Mouse (Mus musculus): Measurements from ENCODE around the gene Wdr95.

The Wdr95 gene

DNA sequence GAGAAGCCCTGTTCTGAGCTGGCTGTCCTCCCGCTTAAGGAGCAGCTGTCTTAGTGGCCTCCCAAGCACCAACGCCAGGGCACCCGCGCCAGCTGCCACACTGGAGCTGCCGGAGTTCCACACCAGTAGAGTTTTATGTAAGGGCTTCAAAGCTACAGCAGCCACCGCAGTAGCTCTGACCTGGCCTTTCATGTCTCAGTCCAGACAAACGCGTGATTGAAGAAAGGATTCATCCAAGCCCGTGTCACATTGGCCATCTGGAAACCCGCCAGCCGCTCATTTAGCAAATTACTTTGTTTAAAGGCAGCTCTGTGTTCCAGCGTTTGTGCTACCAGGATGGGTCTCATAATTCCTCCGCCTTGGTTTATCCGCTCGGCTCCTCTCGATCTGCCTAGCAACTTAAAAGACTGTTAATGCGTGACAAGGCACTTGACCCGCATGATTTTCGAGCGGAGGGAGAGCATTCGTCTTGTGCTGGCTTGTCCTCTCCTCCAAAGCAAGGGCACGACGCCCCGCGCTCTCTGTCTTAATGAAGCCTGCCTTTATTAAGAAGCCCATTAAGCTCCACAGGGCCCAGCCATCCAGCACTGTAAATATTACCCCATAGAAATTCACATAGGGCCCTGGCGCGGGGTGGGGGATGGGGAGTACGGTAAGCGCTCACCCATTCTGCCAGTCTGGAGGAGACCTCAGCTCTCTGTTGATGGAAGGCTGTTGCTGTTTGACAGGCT lies at the start of gene Wdr95:
Wdr95 (plus strand) TSS at position 681 of the 731 bp plus-strand sequence.
- DNase-seq (ENCODE audit: low spot score), result no peak

DNA sequence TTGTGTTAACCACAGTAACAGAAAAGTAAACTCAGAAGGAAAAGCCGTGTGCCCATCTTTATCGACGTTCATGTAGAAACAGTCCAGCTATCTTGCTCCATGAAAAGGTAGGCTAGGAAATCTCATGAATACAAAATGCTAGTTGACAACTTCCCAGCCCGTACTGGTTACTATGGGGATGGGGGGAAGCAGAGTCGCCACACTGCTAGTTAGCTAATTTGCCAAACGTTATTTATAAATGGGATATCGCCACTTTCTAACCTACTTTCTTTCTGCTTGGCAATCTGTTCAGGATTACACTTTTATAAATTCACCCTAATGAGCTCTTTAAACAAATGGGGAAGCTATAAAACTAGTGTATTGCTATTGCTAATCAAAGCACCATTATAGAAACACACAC lies 46.6 kb upstream of the Wdr95 start:
- DNase-seq (ENCODE audit: low spot score), result no peak

DNA sequence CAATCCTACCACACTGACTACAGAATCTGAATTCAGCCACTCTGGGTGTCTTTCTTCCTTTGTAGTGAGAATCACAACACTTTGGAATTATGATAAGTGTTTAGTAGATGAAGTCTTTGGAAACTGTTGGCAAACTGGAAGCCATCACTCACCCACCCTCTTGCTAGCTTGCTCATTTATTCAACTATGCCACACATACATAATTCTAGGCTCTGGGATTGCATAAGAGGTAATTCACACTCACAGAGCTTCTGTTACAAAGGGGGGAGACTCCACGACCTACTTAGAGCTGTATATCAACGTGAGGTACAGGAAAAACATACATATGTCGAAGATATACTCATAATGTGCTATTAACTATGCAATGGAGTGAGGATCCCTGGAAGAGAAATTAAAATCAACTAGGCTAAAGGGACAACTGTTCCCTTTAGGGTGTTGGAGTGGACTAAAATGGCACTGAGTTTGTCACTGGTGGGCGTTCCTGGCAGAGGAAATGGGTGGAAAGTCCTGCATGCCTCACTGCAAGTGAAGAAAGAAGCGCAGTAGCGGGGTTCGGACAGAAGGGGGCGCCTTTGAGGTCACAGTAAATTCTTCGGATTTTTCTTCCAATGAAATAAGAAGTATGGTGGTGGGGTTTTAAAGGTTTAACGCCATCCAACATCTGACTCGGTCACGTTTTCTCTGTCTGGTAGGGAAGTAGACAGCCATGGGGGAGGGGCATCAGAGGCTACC lies 45.0 kb upstream of the Wdr95 start:
- no peak for DNase-seq (ENCODE audit: low spot score)

DNA sequence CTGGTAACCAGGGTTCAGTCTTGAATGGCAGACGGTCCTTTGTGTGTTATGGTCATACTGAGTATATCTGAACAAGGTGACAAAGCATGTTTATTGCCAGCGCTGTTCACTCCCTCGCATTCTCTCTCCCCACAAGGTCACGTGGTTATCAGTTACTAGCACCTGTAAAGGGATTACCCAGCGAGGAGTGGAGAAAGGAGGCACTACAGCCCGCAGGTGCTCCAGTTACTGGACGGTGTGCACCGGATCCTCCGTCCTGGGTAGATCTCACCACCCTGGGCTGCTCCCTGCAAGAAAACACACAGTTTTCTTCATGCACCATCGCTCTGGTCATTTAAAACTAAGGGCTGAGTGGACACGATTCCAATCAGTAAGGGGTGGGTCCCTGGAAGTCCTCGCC lies 44.2 kb upstream of the Wdr95 start:
- no peak for DNase-seq (ENCODE audit: low spot score)

DNA sequence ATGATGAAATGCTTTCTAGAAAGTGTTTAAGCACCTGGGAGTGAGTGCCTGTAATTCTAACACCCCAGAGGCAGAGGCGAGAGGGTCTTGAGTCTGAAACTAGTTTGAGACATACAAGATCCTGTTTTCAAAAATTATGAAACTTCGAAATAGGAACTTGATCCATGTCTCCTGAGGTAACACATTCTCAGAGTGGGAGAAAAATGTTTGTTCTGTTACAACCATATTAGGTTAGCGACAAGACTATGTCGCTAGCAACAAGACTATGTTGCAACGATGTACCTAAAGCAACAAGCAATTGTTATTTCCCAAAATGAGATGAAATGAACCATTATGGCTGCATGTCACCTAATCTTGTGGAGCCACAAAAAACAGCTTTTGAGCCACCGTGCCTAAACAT lies 43.0 kb upstream of the Wdr95 start:
- no peak for DNase-seq (ENCODE audit: low spot score)

DNA sequence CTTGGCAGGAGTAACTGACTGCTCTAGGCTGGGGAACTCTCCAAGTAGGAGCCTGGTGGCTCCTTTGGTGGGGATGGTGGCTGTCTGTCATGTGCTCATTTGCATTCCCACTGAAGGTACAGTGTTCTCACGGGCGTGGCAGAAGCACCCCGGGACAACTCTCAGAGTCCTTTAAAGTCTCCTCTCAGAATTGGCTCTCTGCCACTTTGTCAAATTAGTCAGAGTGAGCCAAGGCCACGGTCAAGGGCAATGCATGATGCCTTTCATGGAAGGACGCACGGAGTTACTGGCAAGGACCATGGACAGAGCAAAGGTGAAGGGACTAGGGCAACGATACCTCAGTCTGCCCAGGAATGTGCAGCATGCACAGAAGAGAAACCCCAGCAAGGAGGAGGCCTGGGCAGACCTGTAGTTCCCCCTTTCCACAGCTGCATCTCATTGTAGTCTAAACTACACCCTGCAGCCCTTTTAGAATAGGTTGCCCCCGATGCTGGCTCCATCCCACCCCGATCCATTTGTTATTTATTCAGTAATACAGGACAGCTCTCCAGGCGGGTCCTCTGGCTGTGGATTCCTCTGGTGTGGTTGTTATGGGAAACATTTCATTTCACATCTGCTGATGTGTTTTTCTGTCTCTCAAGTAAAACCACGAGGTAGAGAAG lies 40.0 kb upstream of the Wdr95 start:
- DNase-seq (ENCODE audit: low spot score), result no peak

DNA sequence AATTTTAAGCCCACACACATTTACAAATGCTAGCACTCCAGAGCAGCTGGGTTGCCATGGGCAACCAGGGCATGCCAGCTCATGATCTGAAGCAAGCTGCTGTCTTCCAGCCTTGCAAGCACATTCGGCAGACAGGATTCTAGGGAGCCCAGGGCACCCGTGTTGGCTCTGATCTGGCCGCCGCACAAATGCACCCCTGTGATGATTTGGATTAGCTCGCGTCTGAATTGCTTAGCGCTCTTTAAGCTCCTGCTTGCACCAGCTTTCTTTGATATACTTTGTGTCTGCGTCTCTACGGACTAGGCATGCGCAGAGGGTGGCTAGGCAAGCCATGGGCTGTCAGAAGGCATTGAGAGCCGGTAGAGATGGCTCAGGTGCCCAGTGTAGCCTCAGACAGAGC lies 39.3 kb upstream of the Wdr95 start:
- no peak for DNase-seq (ENCODE audit: low spot score)

DNA sequence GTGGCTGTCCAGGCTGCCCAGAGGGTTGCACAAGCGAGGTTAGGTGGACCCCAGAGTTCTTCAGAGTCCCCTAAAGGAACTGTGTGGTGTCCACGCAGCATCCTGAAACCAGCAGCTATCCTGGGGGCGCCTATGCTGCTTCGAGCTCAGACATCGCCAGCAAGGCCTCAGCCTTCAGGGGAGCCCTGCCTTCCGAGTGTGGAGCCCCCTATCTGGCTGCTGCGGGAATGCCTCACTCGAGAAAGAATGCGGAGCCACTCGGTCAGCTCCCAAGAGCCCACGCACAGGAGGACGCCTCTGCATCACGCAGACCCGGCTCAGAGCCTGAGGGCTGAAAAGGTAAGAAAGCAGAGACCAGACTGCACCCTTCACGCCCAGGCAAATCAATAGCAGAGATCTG lies 38.2 kb upstream of the Wdr95 start:
- DNase-seq (ENCODE audit: low spot score), result no peak

DNA sequence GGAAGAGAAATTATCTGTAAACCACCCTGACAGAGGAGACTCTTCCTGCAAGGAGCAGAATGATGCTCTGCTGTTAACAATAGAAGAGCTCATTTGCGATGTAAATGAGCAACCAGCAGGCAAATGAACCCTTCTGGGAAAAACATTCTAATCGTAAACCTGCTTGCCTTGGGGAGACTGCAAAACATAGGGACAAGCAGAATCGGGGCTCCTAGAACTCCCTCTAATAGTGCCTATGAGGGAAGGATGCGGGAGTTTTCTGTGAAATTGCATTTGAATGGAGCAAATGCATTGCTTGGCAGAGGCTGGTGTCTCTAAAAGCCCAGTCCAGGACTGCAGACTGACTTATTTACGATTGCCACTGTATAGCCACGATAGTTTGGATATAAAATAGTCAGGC lies 32.8 kb upstream of the Wdr95 start:
- DNase-seq (ENCODE audit: low spot score), result no peak

DNA sequence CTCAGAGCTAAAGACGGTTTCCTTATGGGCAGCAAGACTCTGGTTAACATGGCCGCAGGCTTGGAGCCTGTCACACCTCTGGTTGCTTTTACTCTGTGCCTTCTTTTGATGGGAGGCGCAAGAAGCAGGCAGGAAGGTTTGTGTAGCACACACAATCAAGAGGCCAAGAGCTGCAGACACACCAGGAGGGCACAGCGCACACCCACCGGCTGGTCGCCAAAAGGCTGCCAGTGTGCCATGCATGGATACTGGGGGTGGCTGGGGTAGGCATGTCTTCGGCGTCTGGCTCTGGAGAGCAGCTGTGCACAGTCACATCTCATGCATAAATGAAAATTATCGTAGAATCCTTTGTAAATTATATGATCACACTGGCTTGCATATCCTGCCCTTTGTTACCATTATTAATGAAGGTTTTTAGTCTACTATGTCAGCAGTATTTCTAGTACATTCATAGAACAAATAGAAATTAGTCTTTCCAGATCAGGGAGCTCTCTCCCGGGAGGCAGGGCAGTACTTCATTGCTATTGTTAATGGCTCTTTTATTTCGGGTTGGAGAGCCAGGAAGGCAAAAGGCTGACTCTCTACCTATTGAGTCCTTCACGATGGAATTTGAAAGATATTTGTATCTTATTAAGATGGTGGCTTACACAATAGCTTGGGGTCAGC lies 31.9 kb upstream of the Wdr95 start:
- no peak for DNase-seq (ENCODE audit: low spot score)

DNA sequence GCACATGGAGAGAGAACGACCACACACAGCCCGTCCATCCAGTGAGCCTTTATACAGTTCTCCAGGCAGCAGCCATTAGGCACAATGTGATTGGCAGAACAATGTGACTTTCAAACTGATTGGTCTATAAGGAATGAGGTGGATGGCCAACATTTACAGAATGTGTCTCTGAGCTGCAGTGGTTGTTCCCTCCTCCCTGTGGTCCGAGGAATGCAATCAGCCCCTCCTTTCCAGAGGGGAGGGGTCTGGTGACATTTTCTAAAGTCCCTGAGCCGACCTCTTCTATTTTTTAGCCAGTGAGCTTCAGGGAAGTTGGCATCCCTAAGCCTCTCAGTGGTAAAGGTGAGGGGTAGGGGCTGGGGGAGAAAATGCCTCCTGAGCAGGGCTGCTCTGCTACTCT lies 28.5 kb upstream of the Wdr95 start:
- DNase-seq (ENCODE audit: low spot score), result no peak

DNA sequence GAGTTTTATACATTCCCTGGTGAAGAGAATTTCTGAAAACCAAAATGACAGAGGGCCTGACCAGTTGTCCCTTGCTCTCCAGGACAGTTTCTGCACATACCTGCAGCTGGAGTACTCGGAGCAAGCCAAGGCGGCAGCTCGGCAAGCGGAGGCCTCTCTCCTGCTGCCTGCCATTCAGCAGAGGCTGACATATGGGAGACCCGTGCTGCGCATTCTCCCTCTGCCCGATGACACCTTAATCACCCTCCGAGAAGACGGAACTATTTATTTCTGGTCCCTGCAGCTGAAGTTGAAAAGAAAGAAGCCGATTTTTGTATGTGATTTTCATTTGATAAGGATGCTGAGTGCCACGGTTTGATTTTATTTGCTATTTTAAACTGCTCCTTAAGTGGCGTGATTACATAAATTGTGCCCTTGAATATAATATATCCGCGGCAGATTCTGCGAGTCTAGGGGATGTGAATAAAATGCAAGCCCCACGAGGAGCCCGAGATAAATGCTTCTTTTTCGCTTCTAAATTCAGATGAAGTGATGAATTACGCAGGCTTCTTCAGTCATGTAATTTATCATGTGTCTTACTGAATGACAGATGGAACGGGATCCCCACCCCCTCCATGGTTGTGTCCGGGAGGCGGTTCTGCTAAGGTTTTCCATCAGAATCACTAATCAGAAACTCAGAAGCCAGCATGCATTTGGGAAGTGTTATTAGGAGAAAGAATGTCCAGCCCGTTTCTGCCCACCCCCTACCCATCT lies 24.9 kb upstream of the Wdr95 start:
- no peak for DNase-seq (ENCODE audit: low spot score)

DNA sequence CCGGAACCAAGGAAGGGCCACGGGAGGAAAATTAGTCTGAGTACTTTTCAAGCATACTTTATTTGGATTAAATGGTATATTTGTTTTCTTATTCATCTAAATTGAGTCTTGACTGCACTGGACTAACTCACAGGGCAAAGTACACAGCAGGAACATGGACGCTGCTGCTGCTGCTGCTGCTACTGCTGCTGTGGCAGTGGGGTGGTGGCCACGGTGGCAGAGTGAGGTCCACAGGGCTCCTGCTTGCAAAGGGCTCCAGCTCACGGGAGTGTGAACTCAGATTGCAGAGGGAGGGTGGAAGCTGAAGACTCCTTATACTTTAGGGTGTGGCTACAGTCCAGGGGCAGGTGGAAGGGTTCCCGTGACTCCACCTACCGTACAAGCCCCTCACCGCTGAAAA lies 23.5 kb upstream of the Wdr95 start:
- DNase-seq (ENCODE audit: low spot score), result no peak

DNA sequence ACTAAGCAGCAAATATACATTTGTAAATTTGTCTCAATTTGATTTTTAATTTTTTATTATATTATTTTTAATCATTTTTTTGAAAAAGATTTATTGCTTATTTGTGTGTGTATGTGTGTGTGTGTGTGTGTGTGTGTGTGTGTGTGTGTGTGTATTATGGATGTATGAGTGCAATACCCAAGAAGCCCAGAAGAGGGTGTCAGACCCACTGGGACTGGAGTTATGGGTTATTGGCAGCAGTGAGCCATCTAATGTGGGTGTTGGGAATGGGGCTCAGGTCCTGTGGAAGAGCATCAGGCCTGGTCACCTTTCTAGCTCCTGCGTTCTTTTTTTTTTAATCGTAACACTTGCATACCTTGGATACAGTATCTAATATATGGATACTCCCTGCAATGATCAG lies 22.4 kb upstream of the Wdr95 start:
- no peak for DNase-seq (ENCODE audit: low spot score)

DNA sequence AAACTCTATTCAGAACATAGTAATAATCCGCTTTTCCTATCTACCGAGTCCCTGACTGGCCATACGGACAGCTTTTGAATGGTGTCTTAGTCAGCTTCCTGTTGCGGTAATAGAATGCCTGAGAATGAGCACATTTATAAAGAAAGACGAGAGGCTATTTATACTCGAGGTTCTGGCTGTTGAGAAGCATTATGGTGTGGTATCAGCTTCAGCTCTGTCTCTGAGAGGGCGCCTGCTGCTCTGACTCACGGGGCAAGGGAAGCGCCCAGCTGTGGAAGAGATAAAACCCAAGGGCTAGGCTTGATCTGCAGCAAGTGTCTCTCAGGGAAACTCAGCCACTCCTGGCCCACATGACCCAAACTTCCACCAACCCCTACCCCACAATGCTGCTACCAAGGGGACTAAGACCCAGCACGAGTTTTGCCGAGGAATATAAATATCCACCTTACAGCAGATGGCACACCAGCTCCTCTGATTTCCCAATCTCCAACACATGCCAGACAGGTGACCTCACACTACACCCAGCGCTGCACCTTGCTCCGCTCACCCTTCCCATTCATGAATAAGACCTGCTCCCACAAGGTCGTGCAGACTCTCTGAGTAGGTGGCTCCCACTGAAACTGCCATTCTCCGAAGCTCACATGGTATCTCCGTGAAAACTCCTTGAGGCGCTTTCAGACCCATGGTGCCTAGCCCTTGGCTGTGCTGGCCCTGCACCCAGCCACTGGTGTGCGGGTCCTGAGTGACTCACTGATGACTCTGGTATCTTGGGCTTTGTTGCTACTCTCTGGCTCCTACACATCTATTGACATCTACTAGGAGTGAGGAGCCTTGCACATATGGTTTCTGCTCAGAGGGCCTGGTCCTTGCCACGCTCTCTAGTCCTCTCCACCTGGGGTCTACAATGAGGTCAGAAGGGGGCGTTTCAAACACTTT lies 20.1 kb upstream of the Wdr95 start:
- DNase-seq (ENCODE audit: low spot score), result no peak

DNA sequence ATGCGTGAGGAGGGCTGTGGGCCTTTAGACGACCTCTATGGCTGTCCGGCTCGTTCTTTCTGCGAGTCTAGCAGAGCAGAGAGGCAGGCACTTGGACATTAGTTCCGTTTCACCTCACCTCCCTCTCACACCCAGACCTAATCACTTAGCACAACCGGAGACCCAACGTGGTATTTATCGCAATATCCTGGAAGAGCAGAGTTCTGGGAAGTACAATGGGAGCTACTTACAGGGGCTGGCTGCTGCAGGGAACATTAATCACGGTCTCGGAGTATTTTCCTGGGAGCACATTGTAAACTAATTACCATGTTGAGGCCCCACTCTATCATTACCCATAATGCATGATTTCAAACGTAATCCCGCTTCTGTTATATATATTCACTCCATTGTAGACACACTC lies 18.2 kb upstream of the Wdr95 start:
- DNase-seq (ENCODE audit: low spot score), result no peak

DNA sequence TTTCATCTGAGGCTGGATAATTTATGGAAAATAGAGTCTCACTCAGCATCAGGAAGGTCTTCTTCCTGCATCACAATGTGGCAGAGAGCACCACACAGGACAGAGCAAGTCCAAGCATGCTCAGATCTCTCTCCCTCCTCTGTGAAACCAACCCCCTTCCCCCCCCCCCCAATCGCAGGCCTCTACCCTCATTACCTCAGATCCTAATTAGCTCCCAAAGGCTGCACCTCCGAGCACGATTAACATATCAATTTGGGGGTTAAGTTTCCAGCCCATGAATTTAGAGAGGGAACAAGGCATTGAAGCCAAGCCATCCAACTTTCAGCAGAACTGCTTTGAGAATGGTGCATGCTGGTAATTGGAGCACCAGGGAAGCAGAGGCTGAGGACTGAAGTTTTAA lies 15.8 kb upstream of the Wdr95 start:
- no peak for DNase-seq (ENCODE audit: low spot score)

DNA sequence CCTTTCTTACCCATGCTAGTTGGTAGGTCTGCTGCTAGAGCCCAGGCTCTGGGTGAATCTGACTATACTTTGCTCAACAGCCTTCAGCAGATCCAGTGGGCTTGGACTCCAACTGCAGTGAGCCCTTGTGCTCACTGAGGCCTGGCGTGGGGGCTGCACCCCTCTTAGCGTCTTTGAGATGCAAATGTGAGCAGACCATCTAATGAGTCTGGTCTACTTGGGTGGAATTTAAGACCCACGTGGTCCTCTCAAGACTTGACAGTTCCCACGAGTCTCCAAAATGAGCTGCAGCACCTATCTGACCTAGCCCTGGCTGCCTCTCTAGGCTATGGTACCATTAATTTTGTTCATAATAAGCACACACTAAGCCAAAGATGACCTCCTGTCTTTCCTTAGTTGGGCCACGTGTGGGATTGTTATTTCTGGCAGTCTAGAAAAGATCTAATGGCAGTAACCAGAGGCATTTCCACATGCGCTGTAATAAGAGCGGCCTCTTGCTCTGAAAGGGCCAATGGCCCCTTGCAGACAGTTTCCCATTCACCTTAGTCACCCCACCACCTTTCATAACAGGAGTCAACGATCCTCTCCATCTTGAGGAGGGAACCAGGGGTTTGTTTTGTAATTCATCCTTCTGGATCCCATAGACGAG lies 14.9 kb upstream of the Wdr95 start:
- no peak for DNase-seq (ENCODE audit: low spot score)

DNA sequence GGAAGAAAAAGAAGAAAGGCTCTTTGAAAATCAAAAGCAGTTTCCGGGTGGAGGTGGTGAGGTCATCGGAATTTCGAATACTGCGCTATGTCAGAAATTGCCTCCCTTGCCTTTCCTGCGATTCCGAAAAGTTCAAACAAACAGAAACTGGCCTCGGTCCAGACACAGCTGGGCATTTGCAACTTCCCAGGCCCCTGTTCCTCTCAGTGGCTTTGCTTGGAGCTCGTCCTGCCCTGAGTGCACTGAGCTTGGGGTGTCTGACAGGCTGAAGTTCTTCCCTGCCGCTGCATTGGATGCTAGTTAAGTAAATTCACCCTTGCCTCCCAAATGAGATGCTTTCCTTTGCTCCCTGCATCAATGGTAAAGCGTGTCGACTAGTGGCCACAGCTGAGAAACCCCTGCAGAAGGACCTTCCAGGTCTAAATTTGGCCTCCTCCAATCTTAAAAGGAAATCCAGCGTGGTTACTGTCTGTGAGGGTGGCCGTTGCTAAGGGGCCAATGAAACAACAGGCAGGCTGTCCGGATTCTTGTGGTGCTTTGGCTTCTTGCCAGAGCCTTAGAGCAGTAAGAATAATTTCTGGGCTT lies 14.3 kb upstream of the Wdr95 start:
- no peak for DNase-seq (ENCODE audit: low spot score)

DNA sequence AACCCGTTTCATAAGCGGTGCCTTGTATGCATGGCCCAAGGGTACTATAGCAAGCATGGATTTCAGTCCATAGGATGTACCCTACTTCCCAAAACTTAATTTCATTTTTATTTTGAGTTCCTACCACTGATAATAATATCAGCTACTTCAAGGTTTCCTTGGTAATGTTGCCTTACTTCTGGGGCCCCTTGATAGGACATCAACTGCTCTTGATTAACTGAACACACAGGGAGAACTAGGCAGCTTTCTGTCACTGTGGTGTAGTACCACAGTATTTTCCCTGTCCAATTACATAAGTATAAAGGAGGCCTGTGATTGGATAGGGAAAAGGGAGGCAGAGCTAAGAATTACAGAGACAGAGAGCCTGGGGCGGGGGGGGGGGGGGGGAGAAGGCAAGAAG lies 13.6 kb upstream of the Wdr95 start:
- DNase-seq (ENCODE audit: low spot score), result no peak
